Mouse (Mus musculus) liver, embryonic 11.5 days (tissue): Measurements from ENCODE around the gene Gm29666. TPM values are rescaled to one million over a fixed set of nuclear protein-coding genes. Genes with fewer than 3 reads are reported as not detected.

ENCODE experiments used
- ATAC-seq: fragments of 200-750 bp; cut with Nextera tagmentation; replicated peaks from 2 replicates; pipeline ENCODE4 v1.8.0; 2017; ENCODE audit warnings: moderate number of reproducible peaks, mild to moderate bottlenecking, moderate TSS enrichment, moderate library complexity; ENCODE audit not compliant: low FRiP score
- DNase-seq: peaks from one replicate; pipeline ENCODE4 v3.0.0-alpha.2; 2017; ENCODE audit warnings: low spot score
- H3K27ac ChIP-seq: fragments of 300-500 bp; sonication (generic); 2 replicates; pipeline ENCODE4 v1.5.1; 2014; ENCODE audit warnings: mild to moderate bottlenecking, low read depth, low read length, control low read depth
- H3K27me3 ChIP-seq: fragments of 300-500 bp; sonication (generic); replicated peaks from 2 replicates; pipeline ENCODE4 v1.6.1; 2014; ENCODE audit warnings: low read length, mixed read lengths; ENCODE audit not compliant: control insufficient read depth, insufficient read depth
- H3K36me3 ChIP-seq: fragments of 300-500 bp; sonication (generic); 2 replicates; pipeline ENCODE4 v1.6.1; 2014; ENCODE audit warnings: mild to moderate bottlenecking, low read length, moderate library complexity, mixed read lengths; ENCODE audit not compliant: control insufficient read depth, insufficient read depth
- H3K4me1 ChIP-seq: fragments of 300-500 bp; sonication (generic); replicated peaks from 2 replicates; pipeline ENCODE4 v1.6.1; 2014; ENCODE audit warnings: low read length, mixed read lengths; ENCODE audit not compliant: control insufficient read depth, insufficient read depth
- H3K4me2 ChIP-seq: fragments of 300-500 bp; sonication (generic); 2 replicates; pipeline ENCODE4 v1.6.1; 2014; ENCODE audit warnings: mild to moderate bottlenecking, control low read depth, moderate library complexity
- H3K4me3 ChIP-seq: fragments of 300-500 bp; sonication (generic); 2 replicates; pipeline ENCODE4 v1.5.1; 2014; ENCODE audit warnings: low read depth, low read length, control low read depth
- H3K9ac ChIP-seq: fragments of 300-500 bp; sonication (generic); 2 replicates; pipeline ENCODE4 v1.6.1; 2014; ENCODE audit warnings: low read depth, low read length, control low read depth
- H3K9me3 ChIP-seq: fragments of 300-500 bp; sonication (generic); 2 replicates; pipeline ENCODE4 v1.6.1; 2016; ENCODE audit warnings: low read length, inconsistent platforms, mixed read lengths; ENCODE audit not compliant: control insufficient read depth
- WGBS: fragments of 180-500 bp; shearing (Covaris S2); extraction: QIAGEN DNeasy Blood & Tissue Kit; methylation state at CpG from one replicate; pipeline ENCODE4 v1.1.7; 2014; 5-methylcytosine and 5-hydroxymethylcytosine counted together
- polyA plus RNA-seq: library from polyadenylated mRNA; unstranded; fragments of >200 nt; fragmentation: Nextera tagmentation; extraction: Ambion mirVana; gene quantifications from 2 replicates; pipeline ENCODE4 v1.2.1, GENCODE M21; 2014

The Gm29666 gene
- 1.2 and 1.8 TPM in 2 replicates for polyA plus RNA-seq

DNA sequence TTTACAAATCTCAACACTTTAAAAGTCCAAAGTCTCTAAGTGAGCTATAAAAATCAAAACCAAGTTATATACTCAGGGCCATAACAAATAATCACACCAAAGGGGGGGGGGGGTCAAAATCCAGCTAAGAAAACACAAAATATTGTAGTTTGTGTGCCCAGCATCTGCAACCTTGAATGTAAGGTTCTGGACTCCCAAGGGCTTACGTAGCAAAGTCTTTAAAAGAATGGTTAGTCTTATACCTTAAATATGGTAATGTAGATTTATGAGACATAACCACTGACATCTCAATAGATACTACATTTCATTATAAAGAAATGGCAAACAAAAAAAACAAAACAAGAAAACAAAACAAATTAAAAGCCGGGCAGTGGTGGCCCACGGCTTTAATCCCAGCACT is at the start of gene Gm29666:
Gene Gm29666, minus strand, starts transcription at position 101 of the 400 bp plus-strand sequence.
- H3K9ac ChIP-seq: no peak within 1 kb of the TSS
- no peak within 1 kb of the TSS for H3K4me3 ChIP-seq
- H3K4me1 ChIP-seq: peaks cover 8% of the 10 kb centered on the region
- ATAC-seq (no peak), DNase-seq (no peak)
- 93% methylated on average over 3 of the region's 3 CpGs for WGBS
- no peaks in the 10 kb centered on the region for H3K9me3 ChIP-seq
- H3K36me3 ChIP-seq: no peaks in the 10 kb centered on the region
- no peaks in the 10 kb centered on the region for H3K27me3 ChIP-seq
- no peak within 1 kb of the TSS for H3K27ac ChIP-seq
- no peak within 1 kb of the TSS for H3K4me2 ChIP-seq

GRCm38 (mm10) chr15:84968534-84968933 is 48.7 kb upstream of the Gm29666 start:
- Histone ChIP-seq H3K36me3 (no peaks in the 10 kb centered on the region), H3K9ac (no peak overlapping the region), H3K27ac (no peak overlapping the region), H3K9me3 (no peaks in the 10 kb centered on the region), H3K4me2 (no peak overlapping the region), H3K27me3 (no peaks in the 10 kb centered on the region), H3K4me1 (no peaks in the 10 kb centered on the region), H3K4me3 (no peak overlapping the region)
- no peak for ATAC-seq
- 65% methylated on average over 4 of the region's 4 CpGs for WGBS
- no peak for DNase-seq

DNA sequence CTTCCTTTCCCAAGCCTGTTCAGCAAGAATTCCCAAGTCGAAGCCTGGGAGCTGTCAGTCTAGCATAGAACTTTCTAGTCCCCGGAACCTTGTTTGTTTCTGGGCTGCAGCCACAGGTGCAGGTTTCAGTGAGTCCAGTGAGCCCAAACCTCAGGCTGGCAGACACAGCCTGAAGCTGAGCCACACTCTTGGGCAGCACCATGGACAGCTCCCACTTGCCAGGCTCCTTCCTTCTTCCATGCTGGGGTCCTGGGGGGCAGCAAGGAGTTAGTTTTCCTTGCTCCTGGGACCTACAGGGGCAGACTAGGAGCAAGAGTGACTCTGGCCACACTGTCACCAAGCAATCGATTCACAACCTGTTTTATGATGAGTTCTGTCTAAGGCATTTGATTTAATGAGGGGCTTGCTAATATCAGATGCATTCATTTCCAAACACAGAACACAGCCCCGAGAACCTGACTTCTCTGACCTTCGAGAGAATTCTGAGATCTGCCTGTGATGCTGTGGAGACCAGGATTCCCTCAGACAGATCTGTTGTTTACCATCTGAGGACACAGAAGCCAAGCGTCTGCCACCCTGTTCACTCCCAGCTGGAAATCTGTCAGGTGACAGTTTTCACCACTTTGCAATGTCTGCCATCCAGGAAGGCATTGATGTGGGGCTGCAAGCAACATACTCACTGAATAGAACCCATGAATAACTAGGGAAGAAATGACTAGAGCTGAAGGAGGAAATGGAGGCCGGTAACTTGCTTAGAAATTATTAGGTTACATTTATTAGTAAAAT is 45.9 kb upstream of the Gm29666 start:
- Histone ChIP-seq H3K36me3 (no peaks in the 10 kb centered on the region), H3K4me3 (no peak overlapping the region), H3K4me2 (no peak overlapping the region), H3K27ac (no peak overlapping the region), H3K9me3 (no peaks in the 10 kb centered on the region), H3K4me1 (no peaks in the 10 kb centered on the region), H3K27me3 (no peaks in the 10 kb centered on the region), H3K9ac (no peak overlapping the region)
- WGBS: 54% methylated on average over 7 of the region's 7 CpGs
- no peak for ATAC-seq
- peak; percentile 63 for DNase-seq

GRCm38 (mm10) chr15:84964771-84965170 is 44.9 kb upstream of the Gm29666 start:
- no peak overlapping the region for H3K9ac ChIP-seq
- no peak overlapping the region for H3K27ac ChIP-seq
- H3K4me3 ChIP-seq: no peak overlapping the region
- no peaks in the 10 kb centered on the region for H3K27me3 ChIP-seq
- DNase-seq (no peak), ATAC-seq (no peak)
- H3K4me2 ChIP-seq: no peak overlapping the region
- H3K4me1 ChIP-seq: no peaks in the 10 kb centered on the region
- no peaks in the 10 kb centered on the region for H3K36me3 ChIP-seq
- no peaks in the 10 kb centered on the region for H3K9me3 ChIP-seq
- WGBS: 40% methylated on average over 5 of the region's 5 CpGs

DNA sequence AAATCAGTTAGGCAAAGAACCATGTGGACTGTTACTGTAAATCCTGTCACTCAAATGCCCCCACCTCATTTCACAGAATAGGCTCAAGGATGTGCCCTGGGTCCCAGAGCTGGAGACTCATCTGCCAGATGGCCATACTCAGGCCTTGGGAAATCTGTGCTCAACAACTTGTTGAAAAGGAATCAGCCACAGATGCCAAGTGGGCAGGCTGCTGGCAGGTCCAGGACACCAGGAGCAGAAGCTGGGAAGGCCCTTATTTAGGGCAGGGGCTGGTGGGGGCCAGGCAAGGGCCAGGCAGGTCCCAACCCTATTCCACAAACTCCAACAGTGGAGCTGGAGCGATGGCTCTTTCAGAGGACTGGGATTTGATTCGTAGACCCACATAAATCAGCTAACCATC is 42.7 kb upstream of the Gm29666 start:
- 76% methylated on average over 2 of the region's 2 CpGs for WGBS

DNA sequence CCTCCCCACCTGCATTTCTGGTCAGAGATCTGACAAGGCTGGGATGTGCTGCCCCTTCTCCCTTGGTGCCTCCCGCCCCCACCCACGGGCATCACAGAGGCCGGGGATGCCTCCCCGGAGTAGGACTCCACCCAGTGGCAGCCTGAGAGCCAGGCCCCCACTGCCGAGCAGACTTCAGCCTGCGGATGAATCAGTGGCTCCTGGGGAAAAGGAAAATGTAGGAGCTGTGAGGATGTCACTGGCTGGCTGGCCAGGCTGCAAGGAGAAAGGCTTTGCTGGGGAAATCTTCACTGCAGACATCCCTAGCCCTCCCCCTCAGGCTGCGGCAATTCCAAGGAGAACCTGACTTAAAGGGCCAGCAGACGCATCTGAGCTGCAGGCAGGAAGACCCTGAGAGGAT is 40.9 kb upstream of the Gm29666 start:
- Histone ChIP-seq H3K4me3 (no peak overlapping the region), H3K36me3 (no peaks in the 10 kb centered on the region), H3K27ac (no peak overlapping the region), H3K9ac (no peak overlapping the region), H3K9me3 (no peaks in the 10 kb centered on the region), H3K4me1 (no peaks in the 10 kb centered on the region), H3K27me3 (no peaks in the 10 kb centered on the region), H3K4me2 (no peak overlapping the region)
- ATAC-seq (no peak), DNase-seq (no peak)
- WGBS: 34% methylated on average over 8 of the region's 8 CpGs

More for the DNA sequence above, 42.7 kb upstream of the Gm29666 start:
- Histone ChIP-seq H3K27me3 (no peaks in the 10 kb centered on the region), H3K4me3 (no peak overlapping the region), H3K27ac (no peak overlapping the region), H3K9ac (no peak overlapping the region), H3K9me3 (no peaks in the 10 kb centered on the region), H3K36me3 (no peaks in the 10 kb centered on the region), H3K4me1 (no peaks in the 10 kb centered on the region), H3K4me2 (no peak overlapping the region)
- DNase-seq (no peak), ATAC-seq (no peak)

- no peaks in the 10 kb centered on the region for H3K9me3 ChIP-seq
- H3K9ac ChIP-seq: no peak overlapping the region
- no peak for ATAC-seq
- 79% methylated on average over 6 of the region's 6 CpGs for WGBS
- no peaks in the 10 kb centered on the region for H3K36me3 ChIP-seq
- no peak overlapping the region for H3K4me3 ChIP-seq
- H3K4me1 ChIP-seq: no peaks in the 10 kb centered on the region
- DNase-seq: no peak
- H3K4me2 ChIP-seq: no peak overlapping the region
- H3K27ac ChIP-seq: no peak overlapping the region
- no peaks in the 10 kb centered on the region for H3K27me3 ChIP-seq
Observed at GRCm38 (mm10) chr15:84959891-84960290, 40.1 kb upstream of the Gm29666 start.

DNA sequence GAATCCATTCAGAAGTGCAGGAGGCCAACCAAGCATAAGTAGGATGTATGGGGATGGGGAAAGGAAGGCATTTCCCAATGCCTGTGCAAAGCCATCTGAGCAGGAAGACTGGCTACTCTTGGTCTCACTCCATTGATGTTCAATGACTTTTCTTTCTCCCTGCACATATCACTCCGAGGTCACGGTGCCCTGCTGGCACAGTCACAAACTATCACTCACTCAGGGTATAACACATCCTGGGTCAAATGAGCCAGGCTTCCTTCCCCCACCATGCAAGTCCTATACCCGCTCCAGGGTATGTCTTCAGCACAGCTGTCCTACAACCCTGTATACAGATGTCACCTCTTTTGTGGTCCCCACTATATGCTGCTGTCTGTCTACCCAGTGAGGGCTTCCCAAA is 38.5 kb upstream of the Gm29666 start:
- H3K9me3 ChIP-seq: no peaks in the 10 kb centered on the region
- ATAC-seq (no peak), DNase-seq (no peak)
- H3K4me1 ChIP-seq: no peaks in the 10 kb centered on the region
- H3K4me3 ChIP-seq: no peak overlapping the region
- no peak overlapping the region for H3K9ac ChIP-seq
- H3K36me3 ChIP-seq: no peaks in the 10 kb centered on the region
- WGBS: 89% methylated on average over 3 of the region's 3 CpGs
- no peak overlapping the region for H3K27ac ChIP-seq
- no peak overlapping the region for H3K4me2 ChIP-seq
- H3K27me3 ChIP-seq: no peaks in the 10 kb centered on the region

- Histone ChIP-seq H3K9me3 (no peaks in the 10 kb centered on the region), H3K4me2 (no peak overlapping the region), H3K9ac (no peak overlapping the region), H3K27me3 (no peaks in the 10 kb centered on the region), H3K4me3 (no peak overlapping the region), H3K4me1 (no peaks in the 10 kb centered on the region), H3K27ac (no peak overlapping the region), H3K36me3 (no peaks in the 10 kb centered on the region)
- WGBS: 65% methylated on average over 3 of the region's 3 CpGs
- DNase-seq: no peak
- no peak for ATAC-seq
Observed at GRCm38 (mm10) chr15:84957851-84958250, 38.0 kb upstream of the Gm29666 start.
